Mouse (Mus musculus) liver, embryonic 14.5 days (tissue): ENCODE measurements around the gene Chmp3.

ENCODE experiments used
- CTCF ChIP-seq: IDR thresholded peaks from 2 replicates; pipeline ENCODE4 v1.5.1; 2016; ENCODE audit warnings: antibody characterized with exemption, low read depth, control low read depth
- EP300 ChIP-seq: IDR thresholded peaks from 2 replicates; pipeline ENCODE4 v1.6.1; 2016; ENCODE audit warnings: antibody characterized with exemption, low read depth

DNA sequence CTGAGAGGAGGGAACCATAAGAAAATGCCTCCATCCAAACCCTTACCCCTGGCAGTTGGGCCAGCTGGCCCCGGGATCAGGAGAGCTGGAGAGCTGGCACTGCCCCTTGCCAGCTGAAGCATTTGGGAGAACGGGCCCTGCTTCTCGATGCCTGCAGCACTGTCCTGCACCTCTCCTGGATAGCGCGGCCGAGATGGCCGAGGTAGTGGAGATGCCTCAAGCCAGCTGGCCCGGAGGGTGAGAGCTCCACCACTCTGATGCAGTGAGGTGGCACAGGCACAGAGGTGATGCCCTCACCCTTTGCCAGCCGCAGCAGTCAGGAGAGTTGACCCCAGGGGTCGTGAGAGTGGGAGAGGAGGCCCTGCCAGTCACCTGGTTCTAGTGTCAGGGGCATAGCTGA, 16.5 kb upstream of the Chmp3 start:
- TF ChIP-seq CTCF = no peak
- no peak for TF ChIP-seq EP300
